Mouse (Mus musculus): Measurements from ENCODE around the gene Tmem121.

DNA sequence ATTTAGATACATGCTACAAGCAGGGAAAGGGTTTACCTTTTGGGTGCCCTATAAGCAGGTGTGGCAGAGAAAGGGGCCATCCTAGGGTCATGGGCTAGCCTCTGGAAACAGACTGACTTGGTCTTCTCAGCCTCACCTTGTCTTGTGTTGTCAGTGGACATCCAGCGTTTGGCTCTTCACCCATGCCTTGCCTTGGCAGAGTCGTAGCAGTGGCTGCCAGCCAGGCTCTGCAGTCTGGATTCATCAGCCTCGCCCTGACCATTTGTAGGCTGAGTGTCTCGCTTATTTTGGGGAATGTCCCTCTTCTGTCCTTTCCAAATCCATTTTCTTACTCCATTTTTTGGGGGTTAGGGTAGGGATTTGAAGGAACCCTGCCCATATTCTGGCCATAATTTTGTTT lies 15.6 kb downstream of the Tmem121 start:
- TF ChIP-seq CTCF (IDR thresholded peaks at IDR 0.05; ENCODE audit: control insufficient read depth, insufficient read depth, low read length) (no peak), POLR2A (IDR thresholded peaks at IDR 0.05; ENCODE audit: borderline replicate concordance, control insufficient read depth, low read depth, low read length) (no peak)
